Mouse (Mus musculus) cerebellum, postnatal 4 days (tissue): ENCODE results near the gene Trcg1.
A peak's percentile ranks its signal among the peaks of the same experiment; 100 is the strongest.
"Not testable (repeated sequence)": the region's sequence is repeated elsewhere in the genome, so short reads cannot be mapped to it uniquely, and the experiment has no call there.

ENCODE experiments used
- DNase-seq, 2 experiments: peaks; one replicate each; pipeline ENCODE4 v3.0.0; 2022; ENCODE audit warnings: low spot score in 2 of 2, mixed read lengths in 1 of 2

The Trcg1 gene

GRCm38 (mm10) chr9:57236256-57236655 lies at the start of gene Trcg1:
Trcg1 (plus strand) TSS chr9:57236556.
- DNase-seq: no peak

- DNase-seq: no peak
Measured at GRCm38 (mm10) chr9:57196708-57197107, 39.6 kb upstream of the Trcg1 start.

GRCm38 (mm10) chr9:57197414-57197813 lies 38.9 kb upstream of the Trcg1 start:
- no peak for DNase-seq

DNA sequence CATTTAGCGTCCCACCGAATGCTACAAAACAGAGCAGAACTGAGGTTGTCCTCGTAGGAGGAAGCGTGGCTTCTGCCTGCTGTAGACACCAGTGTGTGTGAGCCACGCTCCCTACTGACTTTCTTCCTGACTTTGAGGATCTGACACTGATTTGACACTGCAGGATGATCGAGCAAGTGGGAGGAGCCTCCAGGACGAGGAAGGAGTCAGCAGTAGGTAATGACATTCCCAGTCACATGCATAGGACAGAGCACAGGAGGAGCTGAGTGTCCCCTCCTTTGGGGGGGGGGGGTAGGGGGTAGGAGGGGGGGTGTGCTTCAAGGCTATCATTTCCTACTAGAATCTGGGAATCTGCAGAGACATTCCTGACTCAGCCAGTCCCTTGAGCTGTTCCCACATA lies 33.4 kb upstream of the Trcg1 start:
- DNase-seq: no peak

- DNase-seq: not testable (repeated sequence)
Measured at GRCm38 (mm10) chr9:57203571-57203970, 32.8 kb upstream of the Trcg1 start.

- no peak for DNase-seq
Measured at GRCm38 (mm10) chr9:57206896-57207295, 29.5 kb upstream of the Trcg1 start.

DNA sequence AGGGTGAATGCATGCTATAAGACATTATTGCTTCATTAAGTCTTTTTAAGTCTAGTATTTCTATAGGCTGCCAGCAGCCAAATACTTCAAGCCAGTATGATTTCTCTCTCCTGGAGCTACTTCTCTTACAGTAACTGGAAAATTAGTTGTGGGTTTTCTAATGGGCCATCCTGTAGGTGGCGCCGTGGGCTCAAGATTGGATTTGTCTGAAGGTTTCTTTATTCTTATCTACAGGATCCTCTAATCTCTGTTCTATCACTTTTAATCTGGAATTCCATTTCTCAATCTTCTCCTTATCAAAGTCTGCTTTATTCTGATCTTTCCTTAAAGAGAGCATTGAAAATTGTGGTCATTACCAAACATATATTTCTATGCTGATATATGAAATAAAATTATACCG lies 27.0 kb upstream of the Trcg1 start:
- DNase-seq: peak in 1 of 2 experiments; percentile 21

DNA sequence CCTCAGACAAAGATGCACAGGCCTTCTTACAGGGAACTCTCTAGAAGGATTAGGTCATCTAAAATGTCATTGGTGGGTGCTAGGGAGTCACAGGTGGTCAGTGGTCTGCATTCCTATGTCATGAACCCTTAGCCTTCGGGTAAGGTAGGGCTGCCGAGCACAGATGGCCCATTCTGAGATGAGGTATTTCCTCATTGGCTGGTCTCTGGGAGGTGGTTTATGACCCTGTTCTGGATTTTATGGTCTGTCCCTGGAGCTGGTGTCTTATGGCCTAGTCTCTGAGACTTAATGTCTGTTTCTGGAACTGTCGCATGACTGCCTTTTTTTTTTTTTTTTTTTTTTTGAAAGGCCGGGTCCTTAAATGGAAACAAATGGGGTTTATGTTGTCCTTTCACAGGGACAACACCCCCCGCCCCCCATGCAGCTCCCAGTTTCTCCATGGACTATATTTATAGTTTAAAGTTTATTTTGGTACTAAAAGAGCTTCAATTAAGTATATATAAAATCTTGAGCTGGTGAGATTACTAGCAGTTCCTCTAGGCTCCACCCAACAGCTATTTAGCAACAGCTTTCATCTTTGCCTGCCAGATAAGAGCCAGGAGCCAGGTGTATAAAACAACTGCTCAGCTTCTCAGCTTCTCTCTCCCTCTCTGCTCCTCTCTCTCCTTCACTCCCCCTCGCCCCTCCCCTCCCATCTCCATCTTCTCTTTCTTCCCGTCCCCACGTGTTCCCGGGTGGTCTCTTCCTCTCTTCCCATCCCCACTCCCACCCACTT lies 23.7 kb upstream of the Trcg1 start:
- no peak for DNase-seq

DNA sequence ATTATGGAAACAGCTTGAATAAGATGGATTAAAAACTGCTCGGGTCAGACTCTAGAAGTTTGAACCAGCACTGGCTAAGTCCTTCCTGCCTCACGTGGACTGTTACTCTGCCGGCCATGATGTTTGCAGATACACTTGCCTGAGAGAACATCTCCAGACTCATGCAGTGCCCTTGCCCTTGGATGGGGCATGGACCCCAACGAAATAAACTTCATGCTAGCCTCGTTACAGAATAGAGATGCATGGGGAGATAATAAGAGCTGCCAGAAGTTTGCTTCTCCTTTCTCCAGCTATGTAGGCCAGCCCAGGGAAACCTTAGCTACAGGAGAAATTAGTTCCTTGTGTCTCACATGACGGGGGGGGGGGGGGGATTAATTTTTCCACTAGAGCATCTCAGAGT lies 21.9 kb upstream of the Trcg1 start:
- DNase-seq: no peak

DNA sequence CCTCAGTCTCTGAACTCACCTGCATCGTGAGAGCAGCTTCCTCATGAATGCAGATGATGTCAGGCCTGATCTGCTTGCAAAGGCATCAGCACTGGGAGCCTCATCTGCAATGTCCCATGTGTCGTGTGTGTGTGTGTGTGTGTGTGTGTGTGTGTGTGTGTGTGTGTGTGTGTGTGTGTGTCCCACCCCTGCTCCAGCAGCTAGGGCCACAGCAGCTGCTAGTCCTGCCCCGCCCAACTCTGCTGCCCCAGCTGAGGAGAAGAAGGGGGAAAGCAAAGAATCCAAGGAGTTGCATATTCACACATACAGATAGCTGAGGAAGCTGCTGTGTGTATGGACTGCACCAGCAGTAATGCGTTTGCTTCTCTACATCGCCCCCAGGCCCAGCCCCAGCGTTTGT lies 19.1 kb upstream of the Trcg1 start:
- no peak for DNase-seq

GRCm38 (mm10) chr9:57218776-57219175 lies 17.6 kb upstream of the Trcg1 start:
- no peak for DNase-seq

GRCm38 (mm10) chr9:57219511-57219910 lies 16.8 kb upstream of the Trcg1 start:
- DNase-seq: no peak

DNA sequence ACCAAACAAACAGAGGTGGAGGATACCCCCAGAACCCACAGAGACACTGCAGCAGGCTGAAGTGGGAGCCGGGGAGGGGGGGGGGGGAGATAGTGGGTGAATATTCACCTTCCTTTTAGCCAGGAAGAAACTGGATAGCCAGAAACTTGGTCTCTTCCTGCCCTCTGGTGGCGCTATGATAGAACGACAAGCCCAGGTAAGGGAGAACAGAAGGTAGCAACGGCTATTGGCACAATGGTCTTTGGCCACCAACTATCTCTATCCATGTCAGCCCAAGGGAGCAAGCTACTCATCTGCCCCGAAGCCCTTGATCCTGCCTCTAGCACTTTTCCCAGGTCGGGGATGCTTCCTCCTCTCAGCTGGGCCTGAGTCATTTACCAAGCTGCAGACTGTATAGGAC lies 16.0 kb upstream of the Trcg1 start:
- DNase-seq: peak; percentile 19 to 34

DNA sequence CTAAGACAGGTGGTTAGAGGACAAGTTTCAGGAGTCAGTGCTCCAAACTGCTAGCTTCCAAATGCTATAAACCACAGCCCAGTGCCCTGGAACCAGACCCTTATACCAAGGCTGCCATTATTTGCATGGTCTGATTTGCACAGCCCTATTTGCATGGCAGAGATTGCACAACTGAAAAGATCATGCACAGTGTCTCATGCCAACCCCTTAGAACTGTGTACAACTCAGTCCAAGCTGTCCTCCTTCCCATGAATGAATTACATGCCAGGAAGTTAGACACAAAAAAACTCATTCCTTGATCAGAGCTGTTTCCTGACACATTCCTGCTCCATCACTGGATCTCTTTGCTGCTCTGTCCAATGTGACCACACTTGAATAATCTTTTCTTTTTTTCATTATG lies 13.0 kb upstream of the Trcg1 start:
- no peak for DNase-seq

GRCm38 (mm10) chr9:57225780-57226627 lies 10.4 kb upstream of the Trcg1 start:
- DNase-seq: no peak

GRCm38 (mm10) chr9:57226628-57227122 lies 9.7 kb upstream of the Trcg1 start:
- not testable (repeated sequence) for DNase-seq

- no peak for DNase-seq
Measured at GRCm38 (mm10) chr9:57227203-57227602, 9.2 kb upstream of the Trcg1 start.

GRCm38 (mm10) chr9:57228186-57228585 lies 8.2 kb upstream of the Trcg1 start:
- DNase-seq: no peak

DNA sequence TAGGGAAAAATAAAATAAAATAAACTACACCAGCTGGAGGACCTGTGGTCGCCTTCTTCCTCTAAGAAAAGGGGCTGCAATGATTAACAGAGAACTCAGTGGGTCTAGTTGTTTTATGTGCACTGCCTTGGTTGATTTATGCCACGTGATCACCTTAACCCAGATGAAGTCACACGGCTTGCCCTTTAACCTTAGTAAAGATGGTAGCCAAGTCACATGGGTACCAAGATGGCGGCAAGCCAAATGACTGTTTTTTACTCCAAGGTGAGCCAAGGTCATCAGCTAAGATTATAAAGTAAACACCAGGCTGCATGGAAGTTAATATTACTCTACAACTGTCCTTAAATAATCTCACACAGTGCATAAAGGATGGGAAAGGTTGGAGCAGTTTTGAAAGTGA lies 6.6 kb upstream of the Trcg1 start:
- DNase-seq: no peak

GRCm38 (mm10) chr9:57230146-57230783 lies 6.1 kb upstream of the Trcg1 start:
- no peak for DNase-seq

GRCm38 (mm10) chr9:57231536-57232255 lies 4.7 kb upstream of the Trcg1 start:
- no peak for DNase-seq
